ENCODE assay signal across 9 mouse cellular contexts in genomic region chr4:69195645-69196044, GRCm38 (mm10).
DNase-seq lines count a peak whose midpoint lies in the region; ATAC-seq lines count a peak whose summit lies in the region.
"Had no signal": no experiment of that assay in that cellular context is flagged by ENCODE, and none has a peak within 500 bp of the region (broad histone marks: within the 10 kb centered on the region; RNA-seq: fewer than 3 reads in every experiment).

No protein-coding gene starts in this region.

- no peaks in the 10 kb centered on the region for H3K4me1 ChIP-seq in forebrain, embryonic 13.5 days
- no peaks in the 10 kb centered on the region for H3K4me1 ChIP-seq in liver, embryonic 12.5 days
- H3K4me1 ChIP-seq in neural tube, embryonic 14.5 days (ENCODE audit: control insufficient read depth, insufficient read depth, low read length) = no peaks in the 10 kb centered on the region

- H3K27ac ChIP-seq in forebrain, embryonic 13.5 days = no peak overlapping the region
- H3K27ac ChIP-seq in liver, embryonic 12.5 days = no peak overlapping the region
- peak overlapping the region; percentile 50; the same call in 1 of the 2 replicates for H3K27ac ChIP-seq in neural tube, embryonic 14.5 days (ENCODE audit: low read depth, low read length)

- WGBS in forebrain, embryonic 13.5 days = 1% methylated on average over 13 of the region's 13 CpGs
- WGBS in liver, embryonic 12.5 days (ENCODE audit: insufficient replicate concordance) = 4% methylated on average over 13 of the region's 13 CpGs
- WGBS in neural tube, embryonic 14.5 days = under 1% methylated on average over 13 of the region's 13 CpGs

- H3K27me3 ChIP-seq in forebrain, embryonic 13.5 days = no peaks in the 10 kb centered on the region
- no peaks in the 10 kb centered on the region for H3K27me3 ChIP-seq in liver, embryonic 12.5 days (replicated peaks)
- no peaks in the 10 kb centered on the region for H3K27me3 ChIP-seq in neural tube, embryonic 14.5 days (ENCODE audit: control insufficient read depth, insufficient read depth, low read length)
- H3K27me3 ChIP-seq: CH12.LX had no signal

- no peaks in the 10 kb centered on the region for H3K9me3 ChIP-seq in forebrain, embryonic 13.5 days (replicated peaks)
- no peaks in the 10 kb centered on the region for H3K9me3 ChIP-seq in liver, embryonic 12.5 days (replicated peaks)
- no peaks in the 10 kb centered on the region for H3K9me3 ChIP-seq in neural tube, embryonic 14.5 days (ENCODE audit: control insufficient read depth, low read length)

- DNase-seq in 416B (ENCODE audit: low read depth) = peak; percentile 1
- peak; percentile 1 for DNase-seq in heart, postnatal 25 days (ENCODE audit: low spot score)
- DNase-seq in kidney, postnatal 4 days = peak; percentile 83 to 86

- H3K36me3 ChIP-seq in forebrain, embryonic 13.5 days (ENCODE audit: poor library complexity, severe bottlenecking) = no peaks in the 10 kb centered on the region
- no peaks in the 10 kb centered on the region for H3K36me3 ChIP-seq in liver, embryonic 12.5 days
- no peaks in the 10 kb centered on the region for H3K36me3 ChIP-seq in neural tube, embryonic 14.5 days (ENCODE audit: control insufficient read depth, insufficient read depth, low read length)

- H3K4me2 ChIP-seq in forebrain, embryonic 13.5 days = peak overlapping the region; percentile 71
- peak overlapping the region; percentile 56 for H3K4me2 ChIP-seq in liver, embryonic 12.5 days
- H3K4me2 ChIP-seq in neural tube, embryonic 14.5 days (ENCODE audit: low read depth, low read length) = peak overlapping the region; percentile 60

- peak overlapping the region; percentile 45 for H3K4me3 ChIP-seq in forebrain, embryonic 13.5 days
- H3K4me3 ChIP-seq in liver, embryonic 12.5 days = peak overlapping the region; percentile 25; the same call in 1 of the 2 replicates
- H3K4me3 ChIP-seq in neural tube, embryonic 14.5 days (ENCODE audit: low read depth, low read length) = peak overlapping the region; percentile 41

- peak; percentile 95 for ATAC-seq in cerebellum, adult (ENCODE audit: insufficient number of reproducible peaks, low FRiP score, low TSS enrichment)
- ATAC-seq in forebrain, embryonic 13.5 days = peak; percentile 95
- ATAC-seq in liver, embryonic 12.5 days = no peak
- ATAC-seq in neural tube, embryonic 14.5 days (ENCODE audit: low read depth) = peak; percentile 95
- ATAC-seq in monocyte, adult 5-6 weeks (replicated peaks; ENCODE audit: insufficient number of reproducible peaks, low FRiP score, low TSS enrichment, poor library complexity, severe bottlenecking) = no peak

- intact Hi-C loops in heart, postnatal 25 days (cut with DNase I) = loop anchor here (2.0 to 10.0 kb wide), 3 partner anchors 559 to 1429 kb away; no protein-coding TSS in a partner anchor

- H3K9ac ChIP-seq in forebrain, embryonic 13.5 days = peak overlapping the region; percentile 69
- H3K9ac ChIP-seq in liver, embryonic 12.5 days = no peak overlapping the region
- H3K9ac ChIP-seq in neural tube, embryonic 14.5 days (replicated peaks; ENCODE audit: low read depth, low read length) = peak overlapping the region; percentile 57

Comparison
In these comparisons a context has a peak if more than half of its experiments do, and no peak if none do; other contexts are left out.
1. DNase-seq: peak in every context shown above with its lines; median percentile 84 in kidney, postnatal 4 days; 1 in 416B; 1 in heart, postnatal 25 days.
2. ATAC-seq: peak in cerebellum, adult (single experiment), forebrain, embryonic 13.5 days (single experiment) and neural tube, embryonic 14.5 days (single experiment); none in liver, embryonic 12.5 days (single experiment) and monocyte, adult 5-6 weeks (single experiment).
3. Peak in every context shown above with its lines, with median percentiles within 50 percentile points of each other: H3K4me2 ChIP-seq and H3K4me3 ChIP-seq.